Mouse (Mus musculus) intestine, embryonic 14.5 days (tissue): Measurements from ENCODE around the gene Hrc. TPM values are rescaled to one million over a fixed set of nuclear protein-coding genes. Genes with fewer than 3 reads are reported as not detected.

Source experiments
- ATAC-seq: fragments of 200-750 bp; cut with Nextera tagmentation; replicated peaks from 2 replicates; pipeline ENCODE4 v1.8.0; 2017; ENCODE audit warnings: low read depth, moderate number of reproducible peaks, moderate TSS enrichment, moderate library complexity; ENCODE audit not compliant: low FRiP score, low TSS enrichment
- DNase-seq: peaks from one replicate; pipeline ENCODE4 v3.0.0-alpha.2; 2018; ENCODE audit warnings: low spot score
- H3K27ac ChIP-seq: fragments of 300-500 bp; sonication (generic); 2 replicates; pipeline ENCODE4 v1.5.1; 2014; ENCODE audit warnings: low read depth, mild to moderate bottlenecking, control low read depth
- H3K27me3 ChIP-seq: fragments of 300-500 bp; sonication (generic); replicated peaks from 2 replicates; pipeline ENCODE4 v1.6.1; 2014; ENCODE audit warnings: low read length, control low read depth; ENCODE audit not compliant: control insufficient read depth, insufficient read depth
- H3K36me3 ChIP-seq: fragments of 300-500 bp; sonication (generic); 2 replicates; pipeline ENCODE4 v1.6.1; 2014; ENCODE audit warnings: low read length, control low read depth; ENCODE audit not compliant: control insufficient read depth, insufficient read depth
- H3K4me1 ChIP-seq: fragments of 300-500 bp; sonication (generic); replicated peaks from 2 replicates; pipeline ENCODE4 v1.6.1; 2014; ENCODE audit warnings: low read length, control low read depth, mixed read lengths; ENCODE audit not compliant: control insufficient read depth, insufficient read depth
- H3K4me2 ChIP-seq: fragments of 300-500 bp; sonication (generic); 2 replicates; pipeline ENCODE4 v1.6.1; 2014; ENCODE audit warnings: low read length
- H3K4me3 ChIP-seq: fragments of 300-500 bp; sonication (generic); 2 replicates; pipeline ENCODE4 v1.5.1; 2014; ENCODE audit warnings: low read depth, low read length, control low read depth, mixed read lengths
- H3K9ac ChIP-seq: fragments of 300-500 bp; sonication (generic); 2 replicates; pipeline ENCODE4 v1.6.1; 2014; ENCODE audit warnings: mild to moderate bottlenecking, low read length
- H3K9me3 ChIP-seq: fragments of 300-500 bp; sonication (generic); 2 replicates; pipeline ENCODE4 v1.6.1; 2016; ENCODE audit warnings: low read length, control low read depth; ENCODE audit not compliant: control insufficient read depth
- WGBS: fragments of 180-500 bp; shearing (Covaris S2); extraction: QIAGEN DNeasy Blood & Tissue Kit; methylation state at CpG from one replicate; pipeline ENCODE4 v1.1.7; 2014; 5-methylcytosine and 5-hydroxymethylcytosine counted together
- polyA plus RNA-seq: library from polyadenylated mRNA; unstranded; fragments of >200 nt; fragmentation: Nextera tagmentation; extraction: Ambion mirVana; gene quantifications from 2 replicates; pipeline ENCODE4 v1.2.1, GENCODE M21; 2014

The Hrc gene
- polyA plus RNA-seq, 1 experiment from 2014 or later, result 0.58 TPM

GRCm38 (mm10) chr7:45337469-45337868 is 2.4 kb downstream of the Hrc start:
- H3K4me3 ChIP-seq, result no peak overlapping the region
- H3K4me1 ChIP-seq, result peaks cover 48% of the 10 kb centered on the region
- no peak for ATAC-seq
- 20% methylated on average over 4 of the region's 4 CpGs for WGBS
- DNase-seq, result no peak
- H3K4me2 ChIP-seq, result peak overlapping the region; percentile 76; the same call in 1 of the 2 replicates
- no peak overlapping the region for H3K27ac ChIP-seq
- H3K9me3 ChIP-seq, result no peaks in the 10 kb centered on the region
- H3K27me3 ChIP-seq, result no peaks in the 10 kb centered on the region
- no peaks in the 10 kb centered on the region for H3K36me3 ChIP-seq
- no peak overlapping the region for H3K9ac ChIP-seq

- H3K4me1 ChIP-seq, result peaks cover 42% of the 10 kb centered on the region
- peak overlapping the region; percentile 58 for H3K27ac ChIP-seq
- H3K27me3 ChIP-seq, result no peaks in the 10 kb centered on the region
- DNase-seq (peak; percentile 84), ATAC-seq (peak; percentile 34)
- H3K36me3 ChIP-seq, result no peaks in the 10 kb centered on the region
- H3K4me2 ChIP-seq, result peak overlapping the region; percentile 76
- WGBS, result 2% methylated on average over 14 of the region's 14 CpGs
- no peaks in the 10 kb centered on the region for H3K9me3 ChIP-seq
- H3K4me3 ChIP-seq, result peak overlapping the region; percentile 40
- no peak overlapping the region for H3K9ac ChIP-seq
Measured at GRCm38 (mm10) chr7:45338161-45338911, 3.2 kb downstream of the Hrc start.

- Histone ChIP-seq H3K4me2 (peak overlapping the region; percentile 76), H3K36me3 (no peaks in the 10 kb centered on the region), H3K9ac (peak overlapping the region; percentile 42), H3K4me3 (peak overlapping the region; percentile 40), H3K27me3 (no peaks in the 10 kb centered on the region), H3K9me3 (no peaks in the 10 kb centered on the region), H3K27ac (peak overlapping the region; percentile 48; the same call in 1 of the 2 replicates), H3K4me1 (peaks cover 36% of the 10 kb centered on the region)
- DNase-seq, result peak; percentile 97
- ATAC-seq, result peak; percentile 63
- WGBS, result under 1% methylated on average over 35 of the region's 39 CpGs
Measured at GRCm38 (mm10) chr7:45339410-45340065, 4.4 kb downstream of the Hrc start.

GRCm38 (mm10) chr7:45340066-45340442 is 5.0 kb downstream of the Hrc start:
- peak overlapping the region; percentile 76 for H3K4me2 ChIP-seq
- ATAC-seq, result no peak
- H3K27me3 ChIP-seq, result no peaks in the 10 kb centered on the region
- H3K4me3 ChIP-seq, result peak overlapping the region; percentile 40
- peak overlapping the region; percentile 42 for H3K9ac ChIP-seq
- no peaks in the 10 kb centered on the region for H3K9me3 ChIP-seq
- H3K36me3 ChIP-seq, result no peaks in the 10 kb centered on the region
- no peak overlapping the region for H3K27ac ChIP-seq
- WGBS, result 1% methylated on average over 11 of the region's 11 CpGs
- H3K4me1 ChIP-seq, result peaks cover 31% of the 10 kb centered on the region
- DNase-seq, result no peak

- peaks cover 27% of the 10 kb centered on the region for H3K4me1 ChIP-seq
- H3K4me2 ChIP-seq, result peak overlapping the region; percentile 76
- peak overlapping the region; percentile 40 for H3K4me3 ChIP-seq
- no peaks in the 10 kb centered on the region for H3K27me3 ChIP-seq
- DNase-seq (peak; percentile 81), ATAC-seq (no peak)
- WGBS, result 0% methylated on average over 11 of the region's 11 CpGs
- no peaks in the 10 kb centered on the region for H3K9me3 ChIP-seq
- H3K36me3 ChIP-seq, result no peaks in the 10 kb centered on the region
- H3K9ac ChIP-seq, result peak overlapping the region; percentile 42
- H3K27ac ChIP-seq, result no peak overlapping the region
Measured at GRCm38 (mm10) chr7:45340669-45341068, 5.6 kb downstream of the Hrc start.

GRCm38 (mm10) chr7:45341303-45341702 is 6.2 kb downstream of the Hrc start:
- peaks cover 27% of the 10 kb centered on the region for H3K4me1 ChIP-seq
- H3K4me3 ChIP-seq, result no peak overlapping the region
- 6% methylated on average over 8 of the region's 8 CpGs for WGBS
- H3K27me3 ChIP-seq, result no peaks in the 10 kb centered on the region
- H3K9ac ChIP-seq, result no peak overlapping the region
- no peaks in the 10 kb centered on the region for H3K9me3 ChIP-seq
- peak overlapping the region; percentile 76 for H3K4me2 ChIP-seq
- ATAC-seq, result peak; percentile 18; the same call in 1 of the 2 replicates
- DNase-seq, result peak; percentile 81
- no peak overlapping the region for H3K27ac ChIP-seq
- no peaks in the 10 kb centered on the region for H3K36me3 ChIP-seq

- Histone ChIP-seq H3K27ac (no peak overlapping the region), H3K4me3 (no peak overlapping the region), H3K36me3 (no peaks in the 10 kb centered on the region), H3K4me2 (no peak overlapping the region), H3K27me3 (no peaks in the 10 kb centered on the region), H3K9me3 (no peaks in the 10 kb centered on the region), H3K9ac (no peak overlapping the region), H3K4me1 (peaks cover 27% of the 10 kb centered on the region)
- ATAC-seq, result no peak
- WGBS, result 92% methylated on average over 11 of the region's 11 CpGs
- no peak for DNase-seq
Measured at GRCm38 (mm10) chr7:45342081-45342480, 7.0 kb downstream of the Hrc start.

- ATAC-seq (no peak), DNase-seq (no peak)
- WGBS, result 24% methylated on average over 13 of the region's 13 CpGs
- H3K36me3 ChIP-seq, result no peaks in the 10 kb centered on the region
- H3K27ac ChIP-seq, result no peak overlapping the region
- H3K4me1 ChIP-seq, result peaks cover 17% of the 10 kb centered on the region
- H3K27me3 ChIP-seq, result no peaks in the 10 kb centered on the region
- no peak overlapping the region for H3K9ac ChIP-seq
- H3K4me3 ChIP-seq, result no peak overlapping the region
- H3K4me2 ChIP-seq, result no peak overlapping the region
- no peaks in the 10 kb centered on the region for H3K9me3 ChIP-seq
Measured at GRCm38 (mm10) chr7:45343543-45343942, 8.5 kb downstream of the Hrc start.
